Mouse (Mus musculus): ENCODE data around the gene Tbc1d17.
"Not testable (repeated sequence)": the region's sequence is repeated elsewhere in the genome, so short reads cannot be mapped to it uniquely, and the experiment has no call there.

Tbc1d17 gene

DNA sequence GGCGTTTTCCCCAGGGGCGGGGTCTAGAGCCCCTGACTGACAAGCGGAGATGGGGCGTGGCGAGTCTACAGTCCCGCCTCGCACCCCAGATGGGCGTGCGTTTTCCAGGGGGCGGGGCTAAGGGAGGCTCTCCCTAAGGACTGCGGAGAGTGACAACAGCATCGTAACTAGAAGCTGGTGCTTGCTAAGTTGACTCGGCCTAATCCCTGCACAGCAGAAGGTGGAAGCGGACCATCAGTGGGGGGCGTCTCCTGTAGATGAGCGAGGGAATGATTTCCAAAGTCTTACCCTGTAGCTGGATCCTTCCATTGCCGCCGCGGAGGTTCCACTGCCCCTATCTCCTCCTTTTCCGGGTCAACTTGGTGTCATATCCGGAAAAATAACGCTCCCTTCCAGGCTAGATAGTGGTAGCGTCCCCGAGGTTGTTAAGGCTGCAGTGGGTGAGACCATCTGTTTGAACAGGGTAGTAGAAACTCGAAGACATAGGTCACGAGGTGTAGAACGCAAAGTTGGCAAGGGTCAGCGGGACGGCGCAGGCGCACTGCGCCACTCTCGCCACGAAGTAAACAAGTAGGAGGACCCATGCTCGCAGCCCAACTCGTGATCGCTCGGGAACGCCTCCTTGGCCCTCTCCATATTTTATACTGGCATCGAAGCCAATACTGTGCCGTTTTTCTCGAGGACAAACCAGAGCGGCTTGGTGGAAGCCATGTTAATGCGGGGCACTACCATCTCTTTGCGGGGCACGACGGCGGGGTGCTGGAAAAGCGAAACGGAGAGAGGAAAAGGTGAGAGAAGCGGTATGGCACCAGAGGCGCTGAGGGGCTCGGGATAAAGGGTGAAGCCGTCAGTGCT, at the start of gene Tbc1d17, which contains the start of gene Akt1s1:
Tbc1d17 (minus strand) TSS at position 519 of the 855 bp plus-strand sequence.
Akt1s1 (plus strand) TSS at position 431 of the 855 bp plus-strand sequence.
- peak; percentile 100 for DNase-seq

DNA sequence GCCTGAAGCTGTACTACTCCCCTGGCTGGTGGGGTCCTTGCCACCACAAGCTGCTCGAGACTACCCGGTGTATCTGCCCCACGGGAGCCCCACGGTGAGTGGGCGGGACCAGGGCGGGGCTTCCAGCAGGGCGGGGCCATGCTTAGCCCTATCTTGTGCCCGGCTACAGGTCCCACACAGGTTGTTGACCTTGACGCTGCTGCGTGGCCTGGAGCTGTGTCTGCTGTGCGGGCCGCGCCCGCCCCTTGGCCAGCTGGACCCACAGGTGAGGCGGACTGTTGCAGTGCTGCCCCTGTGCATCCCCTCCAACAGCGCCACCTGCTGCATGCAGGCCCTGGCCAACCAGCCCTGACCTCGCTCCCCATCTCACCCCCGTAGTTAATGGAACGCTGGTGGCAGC, 49.7 kb upstream of the Tbc1d17 start:
- DNase-seq, result peak; percentile 97

DNA sequence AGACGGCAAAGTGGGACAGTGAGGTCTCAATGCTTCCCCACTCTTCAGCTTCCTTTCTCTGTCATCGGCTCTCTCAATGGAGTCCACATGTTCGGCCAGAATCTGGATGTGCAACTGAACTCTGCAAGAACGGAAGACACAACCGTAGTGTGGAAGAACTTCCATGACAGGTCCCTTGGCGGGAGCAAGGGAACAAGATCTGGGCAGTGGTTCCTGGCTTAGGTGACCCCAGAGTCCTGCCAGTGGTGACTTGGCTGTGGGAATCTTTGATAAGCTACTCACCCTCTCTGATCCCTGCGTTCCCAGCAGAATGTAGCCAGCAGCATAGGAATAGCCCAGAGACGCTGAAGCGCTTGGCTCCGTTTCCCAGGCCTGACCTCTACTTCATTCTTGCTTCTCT, 47.6 kb upstream of the Tbc1d17 start:
- DNase-seq, result peak; percentile 97

DNA sequence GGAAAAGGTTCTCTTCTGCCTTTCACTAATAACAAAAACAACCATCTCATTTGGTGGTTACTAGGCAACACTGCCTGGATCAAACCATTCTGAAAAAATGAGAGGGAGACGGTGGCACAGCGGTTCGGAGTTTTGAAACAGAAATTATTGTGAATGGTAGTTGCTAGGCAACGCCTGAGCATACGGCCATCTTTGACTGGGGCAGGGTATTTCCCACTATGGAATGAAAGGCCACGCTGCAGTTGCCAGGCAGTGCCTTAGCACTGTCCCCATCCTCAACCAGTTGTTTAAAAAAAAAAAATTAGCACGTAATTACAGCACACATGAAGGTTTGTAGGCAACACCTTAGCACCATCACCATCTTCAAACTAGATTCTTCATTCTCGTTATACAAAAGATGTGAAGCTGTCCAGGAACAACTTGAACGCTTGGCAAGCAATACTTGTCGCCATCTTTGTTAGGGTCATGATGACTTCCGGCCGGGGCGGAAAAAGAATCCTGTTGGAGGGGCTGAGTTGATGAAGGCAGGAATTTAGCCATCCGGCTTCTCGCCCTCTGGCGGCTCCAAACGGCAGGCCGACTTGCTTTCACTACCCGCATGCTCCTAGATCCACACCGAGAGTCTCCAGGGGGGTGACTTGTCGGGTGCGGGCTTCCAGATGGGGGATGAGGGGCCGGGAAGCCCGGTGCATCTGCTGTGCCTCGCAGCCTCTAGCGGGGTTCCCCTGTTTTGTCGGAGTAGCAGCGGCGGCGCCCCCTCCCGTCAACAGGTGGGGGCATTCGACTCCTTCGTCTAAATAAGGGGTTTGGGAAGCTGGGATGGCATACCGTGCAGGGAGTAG, 46.9 kb upstream of the Tbc1d17 start, which contains the start of gene Fuz:
Fuz (plus strand) TSS at position 487 of the 842 bp plus-strand sequence.
- peak; percentile 99 for DNase-seq

DNA sequence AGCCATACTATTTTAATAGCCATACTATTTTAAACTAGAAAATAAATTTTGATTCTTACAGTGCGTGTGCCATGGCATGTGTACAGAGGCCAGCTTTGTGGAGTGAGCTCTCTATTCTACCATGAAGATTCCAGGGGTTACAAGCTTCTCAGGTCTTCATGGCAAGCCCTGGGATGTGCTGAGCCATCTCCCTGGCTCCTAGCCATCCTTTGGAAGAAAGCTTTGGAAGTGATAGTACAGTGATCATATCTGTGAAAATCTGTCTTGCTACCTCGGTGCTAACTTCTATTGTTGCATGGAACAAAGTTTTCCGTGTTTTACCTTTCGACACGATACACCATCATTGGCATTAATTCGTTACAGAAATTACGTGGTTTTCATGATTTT, 46.3 kb upstream of the Tbc1d17 start:
- no peak for DNase-seq

DNA sequence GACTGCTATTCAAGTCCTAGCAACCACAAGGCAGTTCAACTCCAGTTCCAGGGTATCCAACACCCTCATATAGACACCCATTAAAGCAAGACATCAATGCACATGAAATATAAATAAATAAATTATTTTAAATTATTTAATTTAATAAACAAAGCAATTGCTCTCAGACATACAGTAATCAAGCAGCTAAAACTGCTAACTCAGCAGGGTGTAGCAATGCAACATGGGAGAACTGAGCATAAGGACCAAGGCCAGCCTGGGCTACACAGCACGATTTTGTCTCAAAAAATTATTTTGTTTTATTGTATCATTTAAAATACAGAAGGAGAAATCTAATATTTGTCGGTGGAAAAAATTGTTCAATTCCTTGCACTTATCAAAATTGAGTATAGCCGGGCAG, 45.3 kb upstream of the Tbc1d17 start:
- DNase-seq, result no peak

DNA sequence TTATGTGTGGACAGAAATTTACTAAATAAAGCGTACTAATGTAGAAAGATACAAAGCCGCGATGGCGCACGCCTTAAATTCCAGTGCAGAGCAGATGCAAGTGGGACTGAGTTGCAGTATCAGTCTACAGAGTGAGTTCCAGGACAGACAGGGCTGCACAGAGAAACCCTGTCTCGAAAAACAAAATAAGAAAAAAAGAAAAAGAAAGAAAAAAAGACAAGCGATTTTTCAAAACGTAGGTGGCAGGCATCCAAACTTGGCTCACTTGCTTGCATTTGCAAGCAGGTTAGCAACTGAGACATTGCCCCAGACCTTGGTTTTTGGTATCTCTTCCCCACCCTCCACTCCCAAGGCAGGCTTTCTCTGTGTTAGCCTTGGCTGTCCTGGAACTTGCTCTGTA, 44.3 kb upstream of the Tbc1d17 start:
- DNase-seq, result no peak

DNA sequence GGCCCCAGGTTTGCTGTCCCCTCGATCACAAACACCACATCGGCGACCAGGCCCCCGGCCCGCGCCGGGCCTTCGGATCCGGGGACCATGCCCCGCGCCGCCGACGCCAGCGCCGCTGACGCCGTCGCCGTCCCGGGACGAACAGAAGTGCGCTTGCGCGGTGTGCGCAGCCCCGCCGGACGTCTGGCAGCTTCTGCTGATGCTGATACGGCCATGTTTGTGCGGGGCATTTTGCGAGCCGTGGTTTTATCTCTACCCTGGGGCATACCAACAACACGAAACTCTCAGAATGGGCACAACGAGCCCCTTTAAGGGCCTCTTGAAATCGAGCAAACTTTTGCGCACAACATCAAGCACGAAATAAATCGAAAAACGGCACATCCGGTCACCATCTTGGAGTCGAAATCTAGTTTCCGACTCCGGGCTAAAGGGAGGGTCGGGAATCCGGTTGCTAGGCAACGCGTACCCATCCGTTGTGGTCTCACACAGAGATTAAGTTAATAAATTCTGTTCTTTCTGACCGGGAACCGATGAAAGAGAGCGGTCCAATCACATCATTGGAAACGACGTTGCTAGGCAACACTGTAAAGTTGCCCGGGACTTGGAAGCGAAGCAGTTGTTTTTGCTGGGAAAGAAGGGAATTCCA, 43.5 kb upstream of the Tbc1d17 start, which contains the start of gene Med25:
Med25 (minus strand) TSS at position 437 of the 646 bp plus-strand sequence.
- DNase-seq, result peak; percentile 99

DNA sequence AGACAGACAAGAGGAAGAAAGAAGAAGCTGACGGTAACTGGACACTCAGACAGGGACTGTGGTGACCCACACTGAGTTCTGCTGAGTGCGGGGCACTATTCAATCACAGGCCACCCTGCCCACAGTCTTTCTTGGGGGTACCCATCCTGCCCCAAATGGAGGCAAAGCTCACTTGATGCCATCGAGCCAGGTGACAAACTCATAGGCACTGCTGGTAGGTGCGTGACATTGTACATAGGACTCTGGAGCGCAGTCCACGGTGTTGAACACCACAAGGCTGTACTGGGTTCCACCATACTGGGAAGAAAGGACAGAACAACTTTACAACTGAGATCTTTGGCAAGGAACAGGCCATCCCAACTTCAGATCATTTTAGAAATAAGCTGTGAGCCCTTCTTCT, 42.7 kb upstream of the Tbc1d17 start:
- DNase-seq, result peak; percentile 95

DNA sequence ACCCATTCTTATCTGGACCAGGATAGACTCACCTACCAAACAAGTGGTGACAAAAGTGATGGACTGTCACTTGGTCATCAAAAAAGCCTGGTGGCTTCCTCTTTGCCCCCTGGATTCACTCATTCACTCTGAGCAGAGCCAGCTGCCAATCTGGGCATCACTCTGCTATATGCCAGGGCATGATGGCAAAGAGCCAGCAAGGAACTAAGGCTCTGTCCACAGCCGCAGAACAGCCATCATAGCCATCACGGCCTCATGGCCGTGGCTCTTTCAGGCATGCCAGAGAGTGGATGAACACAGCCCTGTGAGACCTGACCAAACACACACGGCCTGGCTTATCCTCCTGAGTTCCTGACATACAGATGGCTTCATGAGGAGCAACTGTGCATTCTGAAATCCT, 41.9 kb upstream of the Tbc1d17 start:
- no peak for DNase-seq

DNA sequence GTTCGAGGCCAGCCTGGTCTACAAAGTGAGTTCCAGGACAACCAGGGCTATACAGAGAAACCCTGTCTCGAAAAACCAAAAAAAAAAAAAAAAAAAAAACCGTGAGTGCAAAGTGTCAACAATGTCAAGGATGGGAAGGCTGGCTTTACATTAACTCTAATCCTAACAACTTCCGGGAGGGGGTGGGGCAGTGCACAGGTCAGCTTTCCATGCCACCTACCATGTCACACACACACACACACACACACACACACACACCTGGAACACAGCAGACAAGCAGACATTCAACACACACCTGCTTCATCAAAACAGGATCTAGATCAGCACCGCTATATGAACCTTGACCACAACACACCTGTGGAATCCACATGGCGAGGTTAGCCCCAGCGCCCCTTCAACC, 41.3 kb upstream of the Tbc1d17 start:
- no peak for DNase-seq

DNA sequence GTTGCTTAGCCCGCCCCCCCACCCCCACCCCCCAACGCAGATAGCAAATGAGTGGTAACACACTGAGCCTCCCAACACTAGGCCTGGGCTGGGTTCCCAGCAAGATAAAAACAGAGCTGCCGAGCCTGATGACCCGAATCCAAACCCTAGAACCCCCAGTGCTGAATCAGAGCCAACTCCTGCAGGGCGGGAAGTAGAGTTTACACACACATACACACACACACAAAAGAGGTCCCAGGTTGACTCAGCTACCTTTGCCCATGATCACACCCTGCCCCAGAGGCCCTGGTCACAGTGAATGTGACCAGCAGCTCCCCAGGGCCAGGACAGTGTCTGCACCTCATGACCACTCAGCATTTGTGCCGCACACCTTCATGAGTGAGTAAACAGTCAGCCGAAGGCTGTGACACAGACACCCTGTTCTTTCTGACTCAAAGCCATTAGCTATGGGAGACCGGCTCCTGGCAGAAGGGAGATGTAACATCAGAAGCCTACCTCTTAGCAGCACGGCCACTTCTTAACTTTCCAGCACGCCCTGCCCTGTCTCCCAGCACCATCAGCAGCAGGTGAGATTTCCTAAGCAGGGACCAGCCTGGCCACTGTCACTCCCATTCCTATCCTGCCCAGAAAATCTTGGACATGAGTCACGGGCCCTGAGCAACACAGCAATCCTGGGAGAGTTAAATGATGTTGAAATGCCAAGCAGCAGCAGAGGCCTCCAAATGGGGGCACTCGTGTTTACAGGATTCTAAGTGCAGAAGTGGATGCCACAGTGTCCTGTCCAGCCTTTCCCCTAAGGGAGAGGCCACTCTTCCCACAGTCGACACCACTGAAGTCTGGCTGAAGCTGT, 39.6 kb upstream of the Tbc1d17 start:
- no peak for DNase-seq

DNA sequence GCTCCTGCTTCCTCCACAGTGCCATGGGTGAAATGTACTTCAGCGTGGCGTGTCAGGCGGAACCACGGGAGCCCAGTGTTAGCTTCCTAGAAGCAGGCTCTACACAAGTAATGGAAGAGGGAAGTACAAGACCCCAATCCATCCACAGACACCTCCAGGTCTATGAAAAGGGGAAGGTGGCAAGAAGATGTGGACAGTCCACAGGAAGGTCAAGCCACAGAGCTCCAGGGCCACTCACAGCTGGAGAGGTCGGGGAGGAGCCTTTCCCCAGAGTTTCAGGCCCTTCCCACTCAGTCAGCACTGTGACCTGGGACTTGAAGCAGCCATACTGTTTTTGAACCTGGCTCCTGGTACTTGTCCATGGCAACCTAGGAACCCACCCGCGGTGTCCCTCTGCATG, 38.1 kb upstream of the Tbc1d17 start:
- DNase-seq, result peak; percentile 93

DNA sequence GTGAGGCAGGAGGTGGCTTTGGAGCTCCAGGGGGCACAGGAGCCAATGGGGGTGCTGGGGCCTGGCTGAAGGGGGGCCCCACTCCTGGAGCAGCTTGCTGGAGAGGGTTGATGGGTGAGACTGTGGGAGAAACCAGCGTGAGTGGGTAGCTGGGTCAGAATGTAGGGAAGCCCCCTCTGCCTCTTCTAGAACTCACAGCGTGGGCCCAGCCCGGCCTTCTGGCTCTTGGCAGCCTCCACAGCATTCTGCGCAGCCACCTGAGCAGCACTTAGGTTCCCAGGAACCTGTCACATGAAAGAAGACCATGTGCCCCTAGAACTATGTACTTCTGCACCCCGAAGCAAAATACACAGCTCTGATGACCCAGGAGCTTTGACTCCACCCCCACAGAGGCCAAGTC, 35.8 kb upstream of the Tbc1d17 start:
- DNase-seq, result no peak

DNA sequence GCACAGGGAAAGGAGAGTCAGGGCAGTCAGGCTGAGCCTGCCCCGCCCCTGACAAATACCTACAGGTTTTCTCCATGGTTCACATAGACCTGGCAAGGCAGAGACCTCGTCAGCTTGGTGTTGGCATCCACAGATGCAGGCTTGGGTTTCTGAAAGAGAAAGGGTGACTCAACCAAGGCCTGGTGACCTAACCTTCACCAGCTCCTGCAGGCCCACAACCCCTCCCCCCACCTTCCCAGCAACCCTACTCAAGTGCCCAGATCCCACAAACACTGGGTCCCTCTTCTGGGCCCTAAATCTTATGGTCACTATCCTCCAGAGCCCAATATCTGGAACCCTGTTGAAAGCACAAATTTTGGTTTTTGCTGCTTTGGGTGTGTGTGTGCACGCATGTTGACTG, 34.2 kb upstream of the Tbc1d17 start:
- no peak for DNase-seq

DNA sequence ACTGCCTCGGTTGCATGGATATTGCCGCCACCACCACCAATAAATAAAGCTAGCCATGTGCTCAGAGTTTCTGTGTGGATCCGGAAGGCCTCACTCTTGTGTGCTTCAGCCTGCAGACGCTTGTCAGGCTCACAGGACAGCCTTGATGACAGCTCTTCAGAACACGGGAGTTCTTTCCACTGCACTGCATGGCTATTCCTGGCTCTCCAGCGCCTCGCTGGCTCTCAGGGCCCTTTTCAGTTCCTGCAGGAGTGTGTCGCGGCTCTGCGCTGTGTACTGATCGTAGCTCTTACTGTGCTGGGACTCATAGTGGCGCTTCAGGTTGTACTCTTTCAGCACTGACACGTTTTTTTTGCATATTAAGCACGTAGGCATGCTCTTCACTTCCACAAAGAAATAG, 29.0 kb upstream of the Tbc1d17 start:
- peak; percentile 96 for DNase-seq

DNA sequence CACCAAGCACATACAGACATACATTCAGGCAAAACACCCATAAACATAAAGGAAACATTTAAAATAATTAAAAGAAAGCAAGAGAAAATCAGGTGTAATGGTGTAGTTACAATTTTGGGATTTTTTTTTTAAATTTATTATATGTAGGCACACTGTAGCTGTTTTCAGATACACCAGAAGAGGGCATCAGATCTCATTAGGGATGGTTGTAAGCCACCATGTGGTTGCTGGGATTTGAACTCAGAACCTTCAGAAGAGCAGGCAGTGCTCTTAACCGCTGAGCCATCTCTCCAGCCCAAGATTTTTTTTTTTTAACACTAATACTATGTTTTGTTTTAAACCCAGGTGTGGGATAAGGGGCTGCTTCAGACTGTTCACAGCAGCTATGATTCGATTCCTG, 22.9 kb upstream of the Tbc1d17 start:
- DNase-seq, result not testable (repeated sequence)

DNA sequence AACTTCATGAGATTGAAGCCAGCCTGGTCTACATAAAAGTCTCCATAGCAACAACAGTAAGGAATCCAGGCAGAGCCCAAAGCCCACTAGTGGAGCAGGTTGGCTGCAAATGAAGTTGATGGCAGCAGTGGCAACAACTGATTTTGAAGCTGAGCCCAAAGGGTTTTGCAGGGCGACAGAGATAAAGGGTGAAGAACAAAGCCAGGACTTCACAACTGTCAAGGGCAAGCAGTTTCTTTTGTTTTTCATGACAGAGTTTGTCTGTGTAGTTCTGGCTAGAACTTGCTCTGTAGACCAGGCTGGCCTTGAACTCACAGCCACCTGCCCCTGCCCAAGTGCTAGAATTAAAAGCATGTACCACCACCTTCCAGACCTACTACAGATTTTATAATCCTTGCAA, 22.3 kb upstream of the Tbc1d17 start:
- DNase-seq, result no peak

DNA sequence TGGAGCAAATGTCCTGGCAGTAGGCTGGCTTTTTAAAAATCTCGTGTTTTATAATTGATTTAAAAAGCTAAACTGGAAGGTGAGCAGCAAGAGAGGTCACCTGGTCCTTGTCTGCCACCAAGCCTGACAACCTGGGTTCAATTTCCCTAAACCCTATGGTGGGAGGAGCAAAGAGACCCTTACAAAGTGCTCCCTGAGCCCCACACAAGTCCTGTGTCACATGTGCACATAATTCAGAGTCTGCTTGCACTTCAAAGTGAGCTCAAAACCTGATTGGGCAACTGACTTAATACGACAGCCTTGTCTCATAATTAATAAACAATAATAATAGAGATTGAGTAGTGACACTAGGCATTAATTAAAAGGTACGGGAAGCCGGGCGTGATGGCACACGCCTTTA, 21.7 kb upstream of the Tbc1d17 start:
- no peak for DNase-seq

DNA sequence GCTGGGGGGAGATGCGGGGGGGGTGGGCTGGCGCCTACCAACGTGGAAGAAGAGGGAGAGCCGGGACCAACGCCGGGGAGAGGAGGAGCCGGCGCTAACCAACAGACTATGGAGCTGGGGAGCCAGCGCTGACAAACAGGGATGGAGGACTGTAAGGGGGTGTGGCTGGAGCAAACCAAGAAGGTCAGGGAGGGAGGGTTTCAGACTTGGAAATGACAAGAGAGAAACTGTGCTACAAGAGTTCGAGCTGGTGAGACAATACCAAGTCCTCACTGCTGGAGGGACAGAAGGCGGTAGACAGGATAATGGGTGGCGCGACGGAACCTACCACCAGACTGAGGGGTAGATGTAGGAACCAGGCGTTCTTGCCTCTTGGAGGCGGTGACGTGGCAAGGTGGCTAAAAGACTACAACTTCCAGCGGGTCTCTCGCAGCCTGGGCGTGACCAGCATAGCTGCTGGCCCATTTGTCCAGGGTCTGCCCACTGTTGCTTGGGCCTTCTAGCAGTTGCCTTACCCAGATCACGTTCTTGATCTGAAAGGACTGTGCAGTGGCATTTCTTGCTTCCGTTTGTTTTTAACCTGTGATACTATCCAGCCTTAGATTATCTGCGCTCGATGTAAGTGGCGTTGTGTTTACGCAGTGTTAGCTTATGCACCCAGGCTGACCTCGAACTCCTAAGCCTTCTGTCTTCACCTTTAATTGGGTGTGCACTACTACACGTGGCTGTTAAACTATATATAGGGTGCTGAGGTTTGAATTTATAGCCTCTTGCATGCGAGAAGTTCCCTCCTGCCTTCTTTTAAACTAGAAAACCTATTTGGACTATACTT, 21.0 kb upstream of the Tbc1d17 start, which contains the start of gene Ptov1:
Ptov1 (minus strand) TSS at position 92 of the 832 bp plus-strand sequence.
- peak; percentile 100 for DNase-seq
